Mouse (Mus musculus) kidney, postnatal 14 days (tissue): ENCODE data around the gene Clstn2.

Source experiments
- DNase-seq: peaks from one replicate; pipeline ENCODE4 v3.0.0; 2022; ENCODE audit warnings: mixed read lengths

Clstn2 gene

DNA sequence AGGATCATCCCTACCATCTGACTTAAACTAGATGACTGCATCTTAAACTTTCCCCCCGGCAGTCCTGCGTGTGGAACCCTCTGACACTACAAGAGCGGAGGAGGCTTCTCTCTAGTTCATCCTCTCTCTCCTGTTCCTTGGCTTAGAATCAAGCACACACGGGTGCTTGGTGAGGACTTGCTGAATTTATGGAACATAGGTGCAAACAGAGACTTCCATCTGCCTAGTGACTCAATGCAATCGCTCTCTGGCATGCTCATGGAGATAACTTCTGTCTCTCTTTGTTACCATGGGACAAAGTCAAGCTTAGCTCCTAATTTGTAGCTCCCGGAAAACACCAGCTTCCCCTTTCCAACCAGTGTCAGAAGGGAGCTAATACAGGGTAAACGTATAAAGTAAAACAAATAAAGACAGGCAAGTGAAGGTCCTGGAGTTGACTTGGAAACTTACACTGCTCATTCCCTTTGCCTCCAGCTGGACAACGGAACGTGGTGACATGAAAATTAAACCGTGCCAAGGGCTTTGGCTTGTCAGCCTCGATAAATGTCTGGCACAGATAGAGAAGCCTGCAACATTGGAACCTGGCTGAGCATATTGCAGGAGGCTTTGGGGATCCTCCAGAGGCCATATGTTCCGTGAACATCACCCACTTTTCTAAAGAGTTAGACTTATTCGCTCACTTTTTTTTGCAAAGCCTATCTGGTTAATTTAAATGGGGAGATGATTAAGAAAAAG lies 583.5 kb downstream of the Clstn2 start:
- DNase-seq = no peak

DNA sequence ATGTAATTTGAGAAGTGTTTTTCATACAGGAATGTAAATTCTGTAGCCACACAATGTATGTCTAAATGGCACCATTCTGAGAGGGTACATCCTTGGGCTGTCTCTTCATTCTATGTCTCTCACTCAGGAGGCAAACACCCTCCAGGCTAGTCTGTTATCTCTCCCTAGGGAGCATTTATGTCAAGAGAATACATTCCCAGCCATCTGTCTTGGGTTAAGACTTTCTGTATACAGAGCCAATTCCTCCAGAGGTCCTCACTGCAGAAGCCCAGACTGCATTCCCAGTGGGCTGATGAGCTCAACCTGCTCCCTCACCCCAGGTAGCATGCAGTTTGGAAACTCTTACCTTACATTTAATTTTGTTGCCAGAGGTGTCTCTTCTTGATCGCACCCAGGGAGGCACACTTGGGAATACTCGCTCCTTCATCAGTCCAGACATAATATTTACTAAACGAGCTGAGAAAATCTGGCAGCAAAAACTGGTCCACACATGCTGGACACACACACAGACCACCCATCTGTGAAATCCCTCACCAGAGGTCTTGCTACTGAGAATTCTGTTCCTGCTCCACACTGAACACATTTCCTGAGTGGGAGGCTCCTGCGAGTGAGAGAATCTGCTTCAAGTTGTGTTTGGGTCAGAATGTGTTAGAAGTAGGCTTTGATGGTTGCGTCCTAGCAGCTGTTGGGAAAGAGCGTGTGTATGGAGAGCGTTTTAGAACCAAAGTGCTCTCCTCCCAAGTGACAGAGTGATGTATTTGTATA lies 592.9 kb downstream of the Clstn2 start:
- no peak for DNase-seq

DNA sequence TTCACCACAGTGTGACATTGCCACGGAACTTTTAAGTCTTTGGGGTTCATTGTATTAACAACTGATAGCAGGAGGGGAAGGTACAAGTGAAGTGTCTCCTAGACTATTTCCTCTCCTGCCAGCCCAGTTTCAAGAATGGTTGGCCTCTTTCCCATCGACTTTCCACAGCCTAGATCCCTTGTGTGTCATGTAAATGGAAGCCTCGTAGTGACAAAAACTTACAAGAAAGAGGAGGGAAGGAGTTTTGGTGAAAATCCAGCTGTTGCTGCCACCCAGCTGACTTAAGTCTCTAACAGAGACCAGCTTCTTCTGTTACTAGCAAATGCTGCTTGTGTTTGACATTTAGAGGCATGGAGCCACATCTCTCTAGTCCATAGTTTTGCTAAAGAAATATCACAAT lies 598.3 kb downstream of the Clstn2 start:
- no peak for DNase-seq

DNA sequence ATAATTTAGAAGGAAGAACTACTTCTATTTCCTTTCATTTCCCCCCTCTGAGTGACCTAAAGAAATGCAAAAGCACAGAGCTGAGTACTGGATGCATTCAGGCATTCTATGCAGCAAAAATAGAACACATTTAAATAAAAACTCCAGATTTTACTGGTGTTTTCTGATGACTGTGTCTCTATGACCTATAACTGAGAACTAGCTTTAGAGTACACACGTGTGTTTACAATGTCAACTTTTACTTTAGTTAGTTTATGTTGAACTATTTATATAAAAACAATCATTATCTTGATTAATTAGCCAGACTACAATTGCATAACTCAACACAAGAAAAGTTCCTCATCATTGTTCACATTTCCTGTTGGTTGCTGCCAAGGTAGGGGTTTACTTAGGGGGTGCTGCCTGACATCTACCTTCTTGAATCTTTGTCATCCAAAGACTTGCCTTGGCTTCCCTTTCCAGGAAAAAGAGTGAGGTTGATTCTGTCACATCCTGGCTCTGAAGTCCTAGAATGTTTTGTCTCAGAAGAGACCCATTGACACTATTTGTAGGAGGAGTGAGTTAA lies 603.0 kb downstream of the Clstn2 start:
- no peak for DNase-seq

DNA sequence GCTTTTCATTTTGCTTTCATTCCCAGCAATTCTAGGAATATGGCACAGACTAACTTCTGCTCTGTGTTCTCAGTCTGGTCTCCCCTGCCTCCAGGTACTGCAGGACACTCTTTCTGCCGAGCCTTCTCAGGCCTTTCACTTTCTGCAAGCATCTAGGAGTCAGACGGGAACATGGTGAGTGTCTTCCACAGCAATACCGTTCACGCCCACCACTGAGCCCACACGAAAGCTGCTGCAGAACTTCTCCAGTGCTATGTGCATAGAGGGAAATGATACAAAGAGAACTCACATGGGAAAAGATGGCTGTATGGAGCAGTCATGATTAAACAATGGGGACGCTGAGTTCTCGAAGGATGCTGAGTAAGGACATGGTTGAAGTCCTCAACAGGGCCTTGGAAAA lies 604.9 kb downstream of the Clstn2 start:
- no peak for DNase-seq

DNA sequence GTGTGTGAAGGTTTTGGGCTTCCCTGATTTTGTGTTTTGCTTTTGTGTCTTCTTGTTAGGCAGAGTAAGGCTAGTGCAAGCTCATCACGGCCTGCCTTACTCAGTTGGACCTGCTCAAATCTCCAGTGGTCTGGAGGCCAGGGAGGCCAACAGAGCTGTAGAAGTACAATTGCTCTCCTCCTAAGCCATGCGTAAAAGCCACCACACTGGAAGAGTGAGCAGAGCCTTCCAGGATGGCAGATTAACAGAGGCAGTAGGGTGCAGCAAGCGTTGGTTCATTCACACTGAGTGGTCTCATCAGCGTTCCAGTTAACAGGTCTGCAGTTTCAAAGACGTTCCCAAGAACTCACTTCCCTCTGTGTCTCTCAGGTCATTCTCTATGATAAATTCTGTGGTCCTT lies 612.1 kb downstream of the Clstn2 start:
- no peak for DNase-seq

DNA sequence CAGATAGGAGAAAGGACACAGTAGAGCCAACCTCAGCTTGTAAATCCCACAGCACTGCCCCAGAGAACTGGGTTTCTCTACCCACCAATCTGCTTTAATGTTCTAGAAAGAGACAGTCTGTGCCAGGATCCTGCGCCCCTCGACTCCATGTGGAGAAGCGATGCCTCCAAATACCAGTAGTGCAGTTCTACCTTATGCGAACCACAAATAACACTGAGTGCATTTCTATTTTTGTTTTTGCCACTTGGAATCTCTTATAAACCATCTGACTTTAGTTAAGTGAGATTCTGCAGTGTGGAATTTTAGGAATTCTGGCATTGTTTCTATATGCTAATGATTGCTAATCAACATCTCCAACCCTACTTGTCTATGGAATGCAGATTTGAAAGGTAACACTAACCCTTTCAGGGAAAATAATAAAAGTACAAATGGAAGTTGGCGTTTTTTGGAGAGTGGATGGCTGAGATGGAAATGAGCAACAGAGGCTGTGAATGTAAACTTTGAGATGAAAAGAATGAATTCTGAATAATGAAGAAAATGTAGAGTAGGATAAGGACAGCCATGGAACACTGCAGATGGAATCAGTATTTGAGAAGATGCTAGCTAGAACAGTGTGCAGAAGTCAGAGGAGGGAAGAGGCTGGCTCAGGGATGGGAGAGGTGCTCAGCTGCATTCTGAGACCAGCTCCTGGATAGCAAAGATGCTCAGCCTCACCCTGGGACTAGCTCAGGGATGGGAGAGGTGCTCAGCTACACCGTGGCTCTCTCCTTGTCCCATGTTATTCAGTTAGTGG lies 617.9 kb downstream of the Clstn2 start:
- DNase-seq = no peak

DNA sequence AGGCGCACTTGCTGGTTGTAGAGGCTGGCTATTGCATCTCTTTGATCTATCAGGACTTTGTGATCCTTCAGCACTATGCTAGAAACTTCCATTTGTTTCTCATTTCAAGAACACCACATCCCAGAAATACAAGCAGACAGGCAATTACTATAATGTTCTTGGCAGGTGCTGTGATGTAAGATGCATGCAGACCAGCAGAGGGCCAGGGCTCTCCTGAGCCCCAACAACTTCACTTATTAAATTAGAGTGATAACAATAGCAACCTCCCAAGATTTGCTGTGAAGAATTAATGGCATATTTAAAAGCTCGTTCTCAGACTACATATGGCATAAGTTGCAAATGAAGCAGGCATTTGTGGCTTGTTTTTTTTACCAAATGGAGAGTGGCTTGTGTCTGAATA lies 624.8 kb downstream of the Clstn2 start:
- DNase-seq = no peak
